Mouse (Mus musculus): ENCODE measurements around the gene Sh2b2. TPM values are rescaled to one million over a fixed set of nuclear protein-coding genes. Genes with fewer than 3 reads are reported as not detected.

Gene Sh2b2
- polyA plus RNA-seq (2014; fragmentation: Nextera tagmentation; extraction: Ambion mirVana): 24.6 and 24.8 TPM in 2 replicates

GRCm38 (mm10) chr5:136246452-136246838 is at the start of gene Sh2b2:
Gene Sh2b2, minus strand, starts transcription at chr5:136246556.
- Histone ChIP-seq H3K4me1 (replicated peaks; ENCODE audit: control insufficient read depth, insufficient read depth, low read length) (peaks cover 29% of the 10 kb centered on the region; the same call in 1 of the 2 replicates), H3K4me3 (replicated peaks; ENCODE audit: low read length) (peak within 1 kb of the TSS; percentile 67), H3K9ac (peak within 1 kb of the TSS; percentile 88), H3K27me3 (ENCODE audit: control insufficient read depth, insufficient read depth, low read length) (no peaks in the 10 kb centered on the region), H3K4me2 (replicated peaks) (peak within 1 kb of the TSS; percentile 85), H3K9me3 (ENCODE audit: control insufficient read depth, low read length) (no peaks in the 10 kb centered on the region), H3K36me3 (replicated peaks; ENCODE audit: control insufficient read depth, insufficient read depth) (no peaks in the 10 kb centered on the region), H3K27ac (peak within 1 kb of the TSS; percentile 84)
- DNase-seq (ENCODE audit: low spot score) (no peak), ATAC-seq (ENCODE audit: low FRiP score) (no peak)
- 81% methylated on average over 2 of the region's 2 CpGs for WGBS

GRCm38 (mm10) chr5:136292971-136293418 is 46.6 kb upstream of the Sh2b2 start:
- Histone ChIP-seq H3K9me3 (ENCODE audit: control insufficient read depth, low read length) (no peaks in the 10 kb centered on the region), H3K27me3 (ENCODE audit: control insufficient read depth, insufficient read depth, low read length) (no peaks in the 10 kb centered on the region), H3K9ac (no peak overlapping the region), H3K27ac (peak overlapping the region; percentile 60), H3K4me3 (replicated peaks; ENCODE audit: low read length) (no peak overlapping the region), H3K4me1 (replicated peaks; ENCODE audit: control insufficient read depth, insufficient read depth, low read length) (peaks cover 16% of the 10 kb centered on the region), H3K36me3 (replicated peaks; ENCODE audit: control insufficient read depth, insufficient read depth) (peaks cover 17% of the 10 kb centered on the region), H3K4me2 (replicated peaks) (no peak overlapping the region)
- ATAC-seq (ENCODE audit: low FRiP score): no peak
- DNase-seq (ENCODE audit: low spot score): no peak
- 61% methylated on average over 4 of the region's 4 CpGs for WGBS

GRCm38 (mm10) chr5:136292361-136292760 is 46.0 kb upstream of the Sh2b2 start:
- 33% methylated on average over 2 of the region's 2 CpGs for WGBS
- peak; percentile 59; the same call in 1 of the 2 replicates for ATAC-seq (ENCODE audit: low FRiP score)
- Histone ChIP-seq H3K9me3 (ENCODE audit: control insufficient read depth, low read length) (no peaks in the 10 kb centered on the region), H3K9ac (no peak overlapping the region), H3K27ac (peak overlapping the region; percentile 60), H3K36me3 (replicated peaks; ENCODE audit: control insufficient read depth, insufficient read depth) (peaks cover 17% of the 10 kb centered on the region), H3K4me3 (replicated peaks; ENCODE audit: low read length) (no peak overlapping the region), H3K4me2 (replicated peaks) (no peak overlapping the region), H3K4me1 (replicated peaks; ENCODE audit: control insufficient read depth, insufficient read depth, low read length) (peaks cover 14% of the 10 kb centered on the region), H3K27me3 (ENCODE audit: control insufficient read depth, insufficient read depth, low read length) (no peaks in the 10 kb centered on the region)
- no peak for DNase-seq (ENCODE audit: low spot score)

DNA sequence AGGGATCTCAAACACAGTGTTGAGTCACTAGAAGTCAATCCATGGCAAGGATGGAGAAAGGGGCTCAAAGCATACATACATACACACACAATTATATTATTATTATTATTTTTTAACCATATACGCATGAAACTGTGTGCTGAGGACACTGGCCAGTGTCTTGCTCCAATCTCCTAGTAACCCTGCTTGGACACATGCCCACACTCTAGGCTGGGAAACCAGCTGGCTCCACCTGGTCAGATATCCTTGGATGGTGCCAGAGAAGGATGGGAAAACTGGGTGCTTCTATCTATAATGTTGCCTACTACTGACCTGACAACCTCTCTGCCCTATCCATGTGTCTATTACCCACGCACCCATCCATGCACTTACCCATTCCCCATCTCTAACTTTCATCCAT is 45.2 kb upstream of the Sh2b2 start:
- no peaks in the 10 kb centered on the region for H3K27me3 ChIP-seq (ENCODE audit: control insufficient read depth, insufficient read depth, low read length)
- 98% methylated on average over 2 of the region's 2 CpGs for WGBS
- no peak overlapping the region for H3K4me3 ChIP-seq (replicated peaks; ENCODE audit: low read length)
- H3K9me3 ChIP-seq (ENCODE audit: control insufficient read depth, low read length): no peaks in the 10 kb centered on the region
- DNase-seq (ENCODE audit: low spot score): no peak
- H3K9ac ChIP-seq: no peak overlapping the region
- ATAC-seq (ENCODE audit: low FRiP score): no peak
- H3K4me1 ChIP-seq (replicated peaks; ENCODE audit: control insufficient read depth, insufficient read depth, low read length): peaks cover 9% of the 10 kb centered on the region
- H3K36me3 ChIP-seq (replicated peaks; ENCODE audit: control insufficient read depth, insufficient read depth): peaks cover 19% of the 10 kb centered on the region
- H3K4me2 ChIP-seq (replicated peaks): no peak overlapping the region
- no peak overlapping the region for H3K27ac ChIP-seq

GRCm38 (mm10) chr5:136289776-136290175 is 43.4 kb upstream of the Sh2b2 start:
- peaks cover 33% of the 10 kb centered on the region for H3K36me3 ChIP-seq (replicated peaks; ENCODE audit: control insufficient read depth, insufficient read depth)
- no peaks in the 10 kb centered on the region for H3K27me3 ChIP-seq (ENCODE audit: control insufficient read depth, insufficient read depth, low read length)
- ATAC-seq (ENCODE audit: low FRiP score): no peak
- no peak overlapping the region for H3K27ac ChIP-seq
- DNase-seq (ENCODE audit: low spot score): no peak
- H3K9me3 ChIP-seq (ENCODE audit: control insufficient read depth, low read length): no peaks in the 10 kb centered on the region
- no peak overlapping the region for H3K9ac ChIP-seq
- H3K4me3 ChIP-seq (replicated peaks; ENCODE audit: low read length): no peak overlapping the region
- 68% methylated on average over 3 of the region's 3 CpGs for WGBS
- no peak overlapping the region for H3K4me2 ChIP-seq (replicated peaks)
- peaks cover 9% of the 10 kb centered on the region for H3K4me1 ChIP-seq (replicated peaks; ENCODE audit: control insufficient read depth, insufficient read depth, low read length)

GRCm38 (mm10) chr5:136288351-136289081 is 42.2 kb upstream of the Sh2b2 start:
- no peak overlapping the region for H3K4me2 ChIP-seq (replicated peaks)
- 85% methylated on average over 6 of the region's 6 CpGs for WGBS
- H3K36me3 ChIP-seq (replicated peaks; ENCODE audit: control insufficient read depth, insufficient read depth): peaks cover 43% of the 10 kb centered on the region
- H3K9me3 ChIP-seq (ENCODE audit: control insufficient read depth, low read length): no peaks in the 10 kb centered on the region
- no peak overlapping the region for H3K27ac ChIP-seq
- H3K4me1 ChIP-seq (replicated peaks; ENCODE audit: control insufficient read depth, insufficient read depth, low read length): peaks cover 9% of the 10 kb centered on the region
- no peaks in the 10 kb centered on the region for H3K27me3 ChIP-seq (ENCODE audit: control insufficient read depth, insufficient read depth, low read length)
- H3K4me3 ChIP-seq (replicated peaks; ENCODE audit: low read length): no peak overlapping the region
- DNase-seq (ENCODE audit: low spot score) (no peak), ATAC-seq (ENCODE audit: low FRiP score) (no peak)
- H3K9ac ChIP-seq: no peak overlapping the region

DNA sequence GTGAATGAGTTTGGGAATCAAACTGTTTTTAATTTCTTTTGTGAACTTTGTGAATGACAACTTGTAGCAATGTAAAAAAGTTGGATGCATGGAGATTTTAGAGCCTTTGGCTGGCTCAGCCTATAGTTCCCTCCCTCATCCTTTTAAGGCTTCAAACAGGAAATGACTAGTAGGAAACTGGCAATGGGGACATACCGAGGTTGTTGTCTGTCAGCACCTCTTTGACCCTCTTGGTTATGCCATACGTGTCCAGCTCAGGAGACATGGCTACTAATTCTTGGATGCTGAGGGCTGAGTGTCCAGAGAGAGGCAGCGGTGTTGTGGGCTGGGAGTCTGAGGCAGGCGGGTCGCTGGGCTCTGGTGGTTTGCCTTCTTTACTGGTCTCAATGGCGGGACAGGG is 40.2 kb upstream of the Sh2b2 start:
- Histone ChIP-seq H3K36me3 (replicated peaks; ENCODE audit: control insufficient read depth, insufficient read depth) (peaks cover 61% of the 10 kb centered on the region), H3K4me2 (replicated peaks) (no peak overlapping the region), H3K4me3 (replicated peaks; ENCODE audit: low read length) (no peak overlapping the region), H3K9ac (no peak overlapping the region), H3K9me3 (ENCODE audit: control insufficient read depth, low read length) (no peaks in the 10 kb centered on the region), H3K27ac (no peak overlapping the region), H3K27me3 (ENCODE audit: control insufficient read depth, insufficient read depth, low read length) (no peaks in the 10 kb centered on the region), H3K4me1 (replicated peaks; ENCODE audit: control insufficient read depth, insufficient read depth, low read length) (no peaks in the 10 kb centered on the region)
- DNase-seq (ENCODE audit: low spot score) (no peak), ATAC-seq (ENCODE audit: low FRiP score) (no peak)
- WGBS: 76% methylated on average over 6 of the region's 6 CpGs

- Histone ChIP-seq H3K9me3 (ENCODE audit: control insufficient read depth, low read length) (no peaks in the 10 kb centered on the region), H3K9ac (no peak overlapping the region), H3K4me3 (replicated peaks; ENCODE audit: low read length) (no peak overlapping the region), H3K4me1 (replicated peaks; ENCODE audit: control insufficient read depth, insufficient read depth, low read length) (no peaks in the 10 kb centered on the region), H3K27ac (no peak overlapping the region), H3K27me3 (ENCODE audit: control insufficient read depth, insufficient read depth, low read length) (no peaks in the 10 kb centered on the region), H3K36me3 (replicated peaks; ENCODE audit: control insufficient read depth, insufficient read depth) (peaks cover 68% of the 10 kb centered on the region), H3K4me2 (replicated peaks) (no peak overlapping the region)
- no peak for DNase-seq (ENCODE audit: low spot score)
- no peak for ATAC-seq (ENCODE audit: low FRiP score)
- WGBS: 91% methylated on average over 7 of the region's 7 CpGs
Observed at GRCm38 (mm10) chr5:136285106-136285505, 38.8 kb upstream of the Sh2b2 start.

- ATAC-seq (ENCODE audit: low FRiP score) (no peak), DNase-seq (ENCODE audit: low spot score) (peak; percentile 70)
- H3K4me3 ChIP-seq (replicated peaks; ENCODE audit: low read length): no peak overlapping the region
- WGBS: 62% methylated on average over 6 of the region's 6 CpGs
- no peak overlapping the region for H3K4me2 ChIP-seq (replicated peaks)
- no peak overlapping the region for H3K9ac ChIP-seq
- H3K9me3 ChIP-seq (ENCODE audit: control insufficient read depth, low read length): no peaks in the 10 kb centered on the region
- H3K4me1 ChIP-seq (replicated peaks; ENCODE audit: control insufficient read depth, insufficient read depth, low read length): no peaks in the 10 kb centered on the region
- no peaks in the 10 kb centered on the region for H3K27me3 ChIP-seq (ENCODE audit: control insufficient read depth, insufficient read depth, low read length)
- no peak overlapping the region for H3K27ac ChIP-seq
- peaks cover 93% of the 10 kb centered on the region for H3K36me3 ChIP-seq (replicated peaks; ENCODE audit: control insufficient read depth, insufficient read depth)
Observed at GRCm38 (mm10) chr5:136281351-136281750, 35.0 kb upstream of the Sh2b2 start.

All from hindbrain, embryonic 14.5 days (tissue).